Mouse (Mus musculus) cerebellum, adult 11-12 months (tissue): ENCODE results near the gene Dlat.

Experiments
- DNase-seq: peaks from one replicate; pipeline ENCODE4 v3.0.0; 2022

The Dlat gene

DNA sequence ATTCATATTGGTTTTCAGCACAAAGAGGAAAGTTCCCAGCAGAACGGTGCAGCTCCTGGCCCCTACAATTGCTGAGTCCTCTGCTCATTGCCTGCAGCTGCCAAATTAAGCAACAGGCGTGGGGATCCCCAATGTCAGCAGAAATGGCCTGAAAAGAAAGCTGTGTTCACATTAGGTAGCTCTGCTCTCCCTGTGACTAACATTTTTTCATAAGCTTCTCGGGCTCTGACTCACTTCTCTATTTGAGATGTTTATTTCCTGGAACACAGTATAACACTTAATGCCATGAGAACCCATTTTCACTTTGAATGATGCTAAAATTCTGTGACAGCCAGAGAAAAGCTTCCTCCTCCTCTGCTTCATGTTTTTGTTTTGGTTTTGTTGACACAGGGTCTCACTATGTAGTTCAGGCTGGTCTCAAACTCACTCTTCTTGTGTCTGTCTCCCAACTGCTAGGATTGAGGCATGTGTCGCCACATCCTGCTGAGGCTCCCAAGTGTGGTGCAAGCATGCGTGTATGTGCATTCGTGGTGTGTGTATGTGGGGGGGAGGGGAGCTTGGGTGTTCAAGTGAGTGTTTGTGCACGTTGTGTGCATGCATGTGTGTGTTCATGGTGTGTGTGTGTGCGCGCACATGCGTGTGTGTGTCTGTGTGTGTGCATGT lies 68.6 kb downstream of the Dlat start:
- no peak for DNase-seq

DNA sequence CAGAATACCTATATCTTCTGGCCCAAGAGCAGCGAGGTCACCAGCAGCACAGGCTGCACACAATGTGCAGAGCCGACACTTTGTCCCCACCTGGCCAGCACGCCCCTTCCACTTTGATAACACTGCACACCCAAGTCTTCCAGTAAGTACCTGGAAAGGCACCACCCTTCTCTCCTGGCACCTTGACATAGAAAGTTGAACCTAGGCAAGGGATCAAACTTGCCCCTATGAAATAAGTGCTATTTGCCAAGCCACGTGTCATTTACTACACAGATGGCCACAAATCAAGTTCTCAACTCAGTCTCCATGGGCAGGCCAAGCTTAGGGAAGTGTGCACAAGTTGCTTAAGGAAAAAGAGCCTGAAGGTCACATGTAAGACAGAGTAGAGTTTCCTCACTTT lies 72.6 kb downstream of the Dlat start:
- no peak for DNase-seq

DNA sequence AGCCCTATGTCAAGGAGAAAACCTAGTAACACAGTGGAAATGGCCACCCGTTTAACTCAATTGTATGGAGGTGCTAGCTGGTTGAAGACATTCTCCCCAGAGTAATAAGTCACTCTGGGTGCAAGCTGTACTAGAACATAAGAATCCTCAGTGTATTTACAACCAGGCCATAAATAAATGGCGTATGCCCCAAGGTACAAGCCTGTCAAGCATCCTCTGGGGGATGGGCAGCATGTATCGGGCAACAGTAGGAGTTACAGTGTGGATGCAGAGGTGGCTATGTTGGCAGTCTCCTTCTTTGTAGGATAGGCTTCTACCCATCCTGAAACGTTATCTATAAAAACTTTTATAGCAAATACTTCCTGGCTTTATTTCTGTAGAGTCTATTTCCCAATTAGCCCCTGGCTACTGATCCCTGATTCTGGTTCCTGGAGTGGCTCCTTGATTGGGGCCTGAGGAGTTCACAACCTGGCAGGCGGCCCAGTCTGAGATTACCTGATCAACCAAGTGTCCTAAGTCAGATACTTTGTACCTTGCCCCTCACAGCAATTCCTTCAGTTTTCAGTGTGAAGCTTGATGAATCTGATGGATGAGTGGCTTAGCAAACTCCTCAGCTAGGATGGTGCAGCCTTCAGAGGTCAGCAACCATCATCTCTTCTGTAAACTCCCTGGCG lies 74.3 kb downstream of the Dlat start:
- DNase-seq = no peak
